Mouse (Mus musculus) bone marrow macrophage, adult 2 months (primary cell): ENCODE results near the gene Pde2a. TPM values are rescaled to one million over a fixed set of nuclear protein-coding genes. Genes with fewer than 3 reads are reported as not detected.

Source experiments
- H3K27ac ChIP-seq: 2 replicates; pipeline ENCODE4 v1.5.1; 2012; ENCODE audit warnings: low read depth, low read length; ENCODE audit not compliant: insufficient read depth
- H3K4me1 ChIP-seq: 2 replicates; pipeline ENCODE4 v1.6.1; 2012; ENCODE audit warnings: low read length; ENCODE audit not compliant: control insufficient read depth, insufficient read depth
- H3K4me3 ChIP-seq: 2 replicates; pipeline ENCODE4 v1.5.1; 2012; ENCODE audit warnings: mild to moderate bottlenecking, low read length, moderate library complexity; ENCODE audit not compliant: insufficient read depth
- CTCF ChIP-seq: IDR thresholded peaks from 2 replicates; pipeline ENCODE4 v1.5.1; 2012; ENCODE audit warnings: low read depth, mild to moderate bottlenecking, low read length, moderate library complexity
- POLR2A ChIP-seq: IDR thresholded peaks from 2 replicates; pipeline ENCODE4 v1.6.1; 2012; ENCODE audit warnings: mild to moderate bottlenecking, low read depth, low read length, borderline replicate concordance
- polyA plus RNA-seq: library from polyadenylated mRNA; stranded (reverse); fragments of >200 nt; gene quantifications from 2 replicates; pipeline ENCODE4 v1.2.4, GENCODE M21; 2012; ENCODE audit not compliant: missing spikeins, insufficient read depth, insufficient read length

Gene Pde2a
- polyA plus RNA-seq, 1 experiment, result 2.6 TPM

DNA sequence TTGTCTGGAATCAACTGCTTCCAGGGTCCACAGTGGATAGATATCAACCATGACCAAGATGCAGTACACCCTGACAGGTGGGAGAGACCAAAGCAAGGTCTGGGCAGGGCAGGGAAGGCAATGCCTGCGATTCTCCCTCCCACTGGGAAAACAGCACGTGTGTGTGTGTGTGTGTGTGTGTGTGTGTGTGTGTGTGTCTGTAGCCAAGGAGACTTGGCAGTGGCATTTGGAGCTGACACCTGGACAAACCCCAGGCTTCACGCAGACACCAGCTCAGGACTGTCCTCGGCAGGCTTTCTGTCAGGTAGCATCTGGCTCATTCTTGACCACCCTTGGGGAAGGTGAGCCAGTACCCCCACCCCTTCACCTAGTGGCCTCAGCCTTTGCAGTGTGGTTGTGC lies 58.4 kb downstream of the Pde2a start:
- no peak for TF ChIP-seq CTCF
- no peak for TF ChIP-seq POLR2A
- H3K4me3 ChIP-seq, result no peak overlapping the region
- H3K27ac ChIP-seq, result no peak overlapping the region
- H3K4me1 ChIP-seq, result no peaks in the 10 kb centered on the region

DNA sequence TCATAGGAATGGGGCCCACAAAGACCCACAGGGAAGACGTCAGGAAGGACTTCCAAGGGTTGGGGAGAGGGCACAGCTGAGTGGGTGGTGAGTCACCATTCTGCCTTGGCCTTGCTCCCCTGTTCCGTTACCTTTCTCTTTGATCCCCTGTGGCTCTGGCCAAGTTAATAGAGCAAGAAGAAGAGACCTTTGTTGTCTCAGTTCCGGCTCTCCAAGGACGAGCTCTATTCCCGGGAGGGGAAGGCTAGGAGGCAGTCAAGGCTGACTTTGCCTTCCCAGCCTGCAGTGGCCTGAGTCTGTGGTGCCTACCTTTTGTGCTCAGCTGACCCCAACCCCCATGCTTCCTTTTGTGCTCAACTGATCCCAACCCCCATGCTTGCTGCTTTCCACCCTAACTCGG lies 59.2 kb downstream of the Pde2a start:
- no peak overlapping the region for H3K27ac ChIP-seq
- no peaks in the 10 kb centered on the region for H3K4me1 ChIP-seq
- no peak overlapping the region for H3K4me3 ChIP-seq
- TF ChIP-seq CTCF, result no peak
- TF ChIP-seq POLR2A, result no peak

DNA sequence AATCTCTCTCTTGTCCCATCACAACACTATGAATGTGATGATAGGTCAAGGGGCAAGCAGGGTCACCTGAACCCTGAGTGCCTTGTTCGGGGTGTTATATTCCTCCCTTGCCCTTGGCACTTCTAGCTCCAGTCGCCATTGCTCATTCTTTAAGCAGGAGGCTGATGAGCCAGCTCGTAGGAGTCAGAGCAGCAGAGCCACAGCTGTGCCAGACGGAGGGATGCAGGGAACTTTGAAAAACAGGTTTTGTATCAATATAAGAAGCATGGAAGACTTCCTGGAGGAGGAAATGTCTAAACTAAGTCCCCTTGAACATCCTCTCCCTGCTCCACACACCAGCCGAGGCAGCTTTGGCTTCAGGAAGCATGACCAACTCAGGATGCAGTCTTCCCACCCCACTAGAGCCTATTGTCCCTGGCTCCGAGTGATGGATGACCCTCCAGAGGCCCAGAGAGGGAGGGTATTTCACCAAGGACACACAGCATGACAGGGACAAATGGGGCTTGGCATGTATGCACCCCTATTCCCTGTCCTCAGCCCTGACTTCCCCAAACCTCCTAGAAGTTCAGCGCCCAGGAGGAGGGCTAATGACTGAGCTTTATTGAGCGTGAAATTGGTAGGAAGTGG lies 60.5 kb downstream of the Pde2a start:
- TF ChIP-seq POLR2A, result no peak
- no peak for TF ChIP-seq CTCF
- H3K27ac ChIP-seq, result no peak overlapping the region
- H3K4me1 ChIP-seq, result no peaks in the 10 kb centered on the region
- H3K4me3 ChIP-seq, result no peak overlapping the region

DNA sequence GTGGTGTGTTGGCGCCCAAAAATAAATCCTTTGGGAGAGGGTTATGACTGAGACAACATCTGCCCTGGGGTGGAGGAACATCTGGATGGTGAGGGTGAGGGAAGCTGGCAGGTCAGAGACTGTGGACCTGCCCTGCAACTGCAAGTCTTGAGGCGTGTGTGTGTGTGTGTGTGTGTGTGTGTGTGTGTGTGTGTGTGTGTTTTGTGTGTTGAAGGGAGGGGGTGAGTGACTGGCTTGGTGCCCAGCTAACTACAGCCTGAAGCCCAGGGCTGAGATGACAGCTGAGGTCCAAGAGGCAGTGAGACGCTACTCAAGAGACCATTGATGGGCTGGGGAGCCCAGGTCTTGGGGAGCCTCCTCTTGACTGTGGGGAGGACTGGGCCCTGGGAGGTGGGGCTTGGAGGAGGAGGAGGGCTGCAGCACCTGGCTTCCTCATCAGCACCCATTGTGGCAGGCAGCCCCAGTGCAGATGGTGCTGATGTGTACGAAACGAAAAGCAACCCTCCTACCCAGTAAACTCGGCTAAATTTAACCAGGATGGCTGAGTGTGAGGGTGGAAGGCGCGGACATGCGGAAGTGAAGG lies 61.1 kb downstream of the Pde2a start:
- Histone ChIP-seq H3K27ac (no peak overlapping the region), H3K4me1 (no peaks in the 10 kb centered on the region), H3K4me3 (no peak overlapping the region)
- TF ChIP-seq POLR2A, result no peak
- no peak for TF ChIP-seq CTCF

DNA sequence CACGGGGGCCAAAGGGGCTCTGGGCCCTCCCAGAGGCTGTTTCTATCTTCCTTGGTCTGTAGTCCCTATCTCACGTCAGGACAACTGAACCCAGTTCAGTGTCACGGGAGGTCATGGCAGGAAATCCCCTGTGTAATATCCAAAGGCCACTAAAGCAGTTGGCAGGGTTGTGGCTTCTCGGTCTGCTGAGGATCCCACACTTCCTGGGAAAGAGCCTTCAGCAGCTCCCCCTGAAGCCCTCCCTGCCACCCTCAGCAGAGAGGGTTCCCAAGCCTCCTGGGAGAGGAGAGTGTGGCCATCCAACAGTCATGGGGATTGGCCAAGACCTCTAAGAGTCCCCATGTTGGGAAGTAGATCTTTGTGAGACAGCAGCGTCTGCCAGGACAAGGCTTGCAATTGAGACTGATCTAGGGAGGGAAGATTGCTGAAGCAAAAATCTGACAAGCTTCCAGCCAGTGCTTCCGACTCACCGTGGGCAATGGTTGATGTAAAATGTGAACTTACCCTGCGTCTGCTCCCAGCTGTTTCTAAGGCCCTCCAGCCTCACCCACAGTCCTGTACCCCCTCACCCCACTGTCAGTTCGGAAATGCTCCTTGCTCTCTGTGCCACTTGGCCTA lies 62.1 kb downstream of the Pde2a start:
- no peak overlapping the region for H3K4me3 ChIP-seq
- no peak overlapping the region for H3K27ac ChIP-seq
- no peak for TF ChIP-seq CTCF
- TF ChIP-seq POLR2A, result no peak
- no peaks in the 10 kb centered on the region for H3K4me1 ChIP-seq

DNA sequence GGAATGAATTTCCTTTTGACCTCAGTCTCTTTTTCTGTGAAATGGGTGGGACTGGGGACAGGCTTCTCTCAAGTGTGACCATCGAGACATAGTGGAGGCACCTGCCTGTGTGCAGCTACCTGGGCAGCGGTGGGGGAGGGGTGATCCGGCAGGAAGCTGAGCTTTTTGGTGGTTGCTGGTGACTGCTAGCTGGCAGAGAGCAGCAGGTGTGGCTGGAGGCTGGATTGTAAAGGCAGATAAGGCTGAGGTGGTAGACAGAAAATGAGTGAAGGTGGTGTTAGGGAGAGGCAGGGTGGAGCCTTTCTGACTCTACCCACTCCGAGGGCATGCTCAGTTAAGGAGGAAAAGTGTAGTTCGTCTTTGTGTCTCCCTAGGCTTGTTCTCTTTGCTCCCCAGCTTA lies 65.6 kb downstream of the Pde2a start:
- no peaks in the 10 kb centered on the region for H3K4me1 ChIP-seq
- TF ChIP-seq CTCF (no peak), POLR2A (no peak)
- H3K27ac ChIP-seq, result no peak overlapping the region
- H3K4me3 ChIP-seq, result no peak overlapping the region

DNA sequence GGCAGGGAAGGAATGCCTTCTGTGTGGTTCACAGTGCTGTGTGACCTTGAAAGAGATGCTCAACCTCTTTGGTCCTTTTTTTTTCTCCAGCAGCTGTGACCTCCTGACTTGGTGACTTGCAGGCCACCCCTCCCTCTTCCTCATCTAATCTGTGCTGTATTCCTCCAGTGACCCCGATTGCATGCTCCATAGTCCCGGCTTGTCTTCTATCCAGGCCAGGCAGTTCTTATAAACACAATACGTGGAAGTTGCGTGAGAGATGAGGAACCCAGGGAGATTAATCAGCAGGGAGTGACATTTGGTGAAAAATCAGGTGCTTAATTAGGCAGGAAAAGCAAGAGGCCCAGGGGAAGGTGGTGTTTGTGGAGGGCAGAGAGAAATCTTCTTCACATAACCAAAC lies 69.5 kb downstream of the Pde2a start:
- no peak overlapping the region for H3K27ac ChIP-seq
- no peak overlapping the region for H3K4me3 ChIP-seq
- TF ChIP-seq CTCF, result no peak
- no peak for TF ChIP-seq POLR2A
- H3K4me1 ChIP-seq, result no peaks in the 10 kb centered on the region

DNA sequence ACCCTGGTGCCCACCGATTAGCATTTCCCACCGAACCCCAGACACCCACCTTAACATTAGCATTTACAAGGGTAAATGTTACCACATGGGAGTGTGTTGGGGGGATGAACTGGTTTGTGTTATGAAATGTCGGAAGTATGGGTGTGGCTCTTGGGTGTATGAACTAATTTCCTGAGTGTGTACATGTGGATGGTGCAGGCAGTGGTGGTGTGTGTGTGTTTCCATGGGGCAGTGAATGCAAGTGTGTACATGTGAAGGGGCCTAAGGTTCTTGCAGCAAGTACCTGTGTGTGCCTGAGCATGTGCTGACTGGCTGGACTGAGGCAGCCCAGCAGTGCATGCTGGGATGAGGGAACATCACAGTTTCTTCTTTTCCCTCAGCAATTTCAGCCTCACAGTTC lies 76.9 kb downstream of the Pde2a start:
- TF ChIP-seq CTCF, result no peak
- TF ChIP-seq POLR2A, result no peak
- no peak overlapping the region for H3K27ac ChIP-seq
- H3K4me3 ChIP-seq, result no peak overlapping the region
- 0 out of 2 replicates have a peak, but pooled peaks cover 3% of the 10 kb centered on the region for H3K4me1 ChIP-seq

DNA sequence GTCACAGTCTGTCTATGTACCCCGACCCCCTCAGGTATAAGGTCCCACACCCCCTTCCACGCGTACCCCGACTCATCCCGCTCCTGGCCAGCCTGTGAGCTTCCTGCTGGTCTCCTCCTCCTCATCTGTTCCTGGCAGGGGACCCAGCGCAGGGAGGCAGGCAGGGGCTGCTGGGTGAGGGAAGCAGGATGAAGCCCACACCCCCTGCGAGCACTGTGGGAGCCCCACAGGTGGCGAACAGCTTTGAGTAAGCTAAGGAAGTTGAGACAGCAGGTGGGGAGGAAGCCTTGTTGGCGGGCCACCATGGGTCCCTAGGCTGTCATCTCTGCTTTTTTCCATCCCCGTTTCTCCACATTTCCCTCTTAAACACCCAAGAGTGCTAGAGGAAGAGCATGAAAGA lies 77.8 kb downstream of the Pde2a start:
- TF ChIP-seq POLR2A, result no peak
- no peak for TF ChIP-seq CTCF
- Histone ChIP-seq H3K4me1 (peaks cover 8% of the 10 kb centered on the region), H3K4me3 (no peak overlapping the region), H3K27ac (no peak overlapping the region)

DNA sequence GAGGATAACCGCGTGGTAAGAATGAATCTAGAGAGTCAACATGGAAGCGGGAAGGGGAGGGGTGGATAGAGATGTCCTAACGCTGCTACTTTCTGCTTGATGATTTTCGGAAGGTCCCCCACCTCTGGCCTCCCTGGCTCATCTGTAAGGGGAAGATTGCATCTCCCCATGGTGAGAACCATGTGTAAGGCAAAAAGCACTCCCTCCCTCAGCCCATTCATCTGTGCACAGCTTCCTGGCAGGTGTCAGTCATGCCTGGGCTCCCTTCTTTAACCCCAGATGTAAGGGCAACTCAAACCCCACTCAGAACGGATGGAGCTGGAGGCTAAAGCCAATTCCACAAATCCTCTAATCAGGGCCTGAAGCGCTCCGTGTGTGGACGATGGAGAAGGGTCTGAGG lies 78.2 kb downstream of the Pde2a start:
- Histone ChIP-seq H3K4me1 (peaks cover 11% of the 10 kb centered on the region), H3K27ac (no peak overlapping the region), H3K4me3 (no peak overlapping the region)
- no peak for TF ChIP-seq CTCF
- no peak for TF ChIP-seq POLR2A
